Mouse (Mus musculus) ES-Bruce4 (cell line): ENCODE results near the gene Fam172a.

Experiments
- CTCF ChIP-seq: IDR thresholded peaks from one replicate; pipeline ENCODE4 v1.8.1; 2011; ENCODE audit warnings: low read depth, low read length
- EP300 ChIP-seq: IDR thresholded peaks from 2 replicates; pipeline ENCODE4 v1.6.1; 2011; ENCODE audit warnings: low read depth, low read length; ENCODE audit not compliant: insufficient read depth

DNA sequence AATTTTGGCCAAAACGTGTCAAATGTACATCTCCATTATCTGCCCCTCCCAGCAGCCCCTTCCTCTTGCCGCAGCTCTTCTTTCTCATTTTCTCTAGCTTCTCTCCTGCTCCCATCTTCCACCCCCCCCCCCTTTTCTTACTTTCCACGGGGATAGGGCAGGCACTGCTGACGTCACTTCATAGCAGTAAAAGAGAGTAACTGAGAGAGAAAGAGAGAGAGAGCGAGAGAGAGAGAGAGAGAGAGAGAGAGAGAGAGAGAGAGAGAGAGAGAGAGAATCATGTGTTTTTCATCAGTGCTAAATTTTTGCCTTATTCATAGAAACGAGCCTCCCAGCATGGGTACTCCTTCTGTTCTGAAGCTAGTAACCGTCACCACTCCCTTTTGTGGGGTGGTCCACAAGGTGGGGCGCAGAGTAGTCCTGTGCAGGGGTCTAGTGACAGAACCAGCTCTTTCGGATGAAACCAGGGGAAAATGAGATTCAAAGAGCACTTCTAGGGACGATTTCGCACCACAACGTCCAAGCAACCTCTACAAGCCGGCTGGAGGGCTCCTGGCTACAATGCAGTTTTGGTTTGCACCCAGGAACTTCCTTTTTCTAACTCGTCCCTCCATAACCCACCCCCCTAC, 480.2 kb downstream of the Fam172a start:
- TF ChIP-seq CTCF, result no peak
- no peak for TF ChIP-seq EP300
